Mouse (Mus musculus): Measurements from ENCODE around the gene Ercc1. TPM values are rescaled to one million over a fixed set of nuclear protein-coding genes. Genes with fewer than 3 reads are reported as not detected.

The Ercc1 gene
- polyA plus RNA-seq, 1 experiment from 2014 or later, result 108 TPM

- Histone ChIP-seq H3K4me2 (replicated peaks; ENCODE audit: low read depth, low read length) (no peak overlapping the region), H3K27me3 (ENCODE audit: control insufficient read depth, insufficient read depth, low read length) (peaks cover 7% of the 10 kb centered on the region), H3K4me3 (ENCODE audit: low read depth, low read length) (no peak overlapping the region), H3K9me3 (ENCODE audit: control insufficient read depth, low read length) (no peaks in the 10 kb centered on the region), H3K36me3 (ENCODE audit: control insufficient read depth, insufficient read depth, low read length) (peaks cover 33% of the 10 kb centered on the region), H3K27ac (ENCODE audit: low read depth, low read length) (no peak overlapping the region), H3K9ac (ENCODE audit: low read depth, low read length) (no peak overlapping the region), H3K4me1 (replicated peaks; ENCODE audit: control insufficient read depth, insufficient read depth, low read length) (no peaks in the 10 kb centered on the region)
- WGBS, result 89% methylated on average over 8 of the region's 8 CpGs
- DNase-seq (ENCODE audit: low spot score) (no peak), ATAC-seq (ENCODE audit: low FRiP score) (no peak)
Observed at GRCm38 (mm10) chr7:19394484-19394883, 49.9 kb downstream of the Ercc1 start.

GRCm38 (mm10) chr7:19399496-19400280, 55.1 kb downstream of the Ercc1 start:
- peaks cover 36% of the 10 kb centered on the region for H3K27me3 ChIP-seq (ENCODE audit: control insufficient read depth, insufficient read depth, low read length)
- no peak overlapping the region for H3K9ac ChIP-seq (ENCODE audit: low read depth, low read length)
- H3K4me3 ChIP-seq (ENCODE audit: low read depth, low read length), result peak overlapping the region; percentile 22; the same call in 1 of the 2 replicates
- WGBS, result 2% methylated on average over 25 of the region's 27 CpGs
- DNase-seq (ENCODE audit: low spot score) (peak; percentile 38), ATAC-seq (ENCODE audit: low FRiP score) (no peak)
- H3K4me2 ChIP-seq (replicated peaks; ENCODE audit: low read depth, low read length), result peak overlapping the region; percentile 35
- H3K36me3 ChIP-seq (ENCODE audit: control insufficient read depth, insufficient read depth, low read length), result peaks cover 6% of the 10 kb centered on the region
- H3K27ac ChIP-seq (ENCODE audit: low read depth, low read length), result no peak overlapping the region
- peaks cover 10% of the 10 kb centered on the region; the same call in 1 of the 2 replicates for H3K4me1 ChIP-seq (replicated peaks; ENCODE audit: control insufficient read depth, insufficient read depth, low read length)
- H3K9me3 ChIP-seq (ENCODE audit: control insufficient read depth, low read length), result no peaks in the 10 kb centered on the region

GRCm38 (mm10) chr7:19400946-19401345, 56.4 kb downstream of the Ercc1 start:
- Histone ChIP-seq H3K4me1 (replicated peaks; ENCODE audit: control insufficient read depth, insufficient read depth, low read length) (peaks cover 10% of the 10 kb centered on the region; the same call in 1 of the 2 replicates), H3K27me3 (ENCODE audit: control insufficient read depth, insufficient read depth, low read length) (peaks cover 42% of the 10 kb centered on the region), H3K9me3 (ENCODE audit: control insufficient read depth, low read length) (no peaks in the 10 kb centered on the region), H3K9ac (ENCODE audit: low read depth, low read length) (no peak overlapping the region), H3K4me3 (ENCODE audit: low read depth, low read length) (no peak overlapping the region), H3K36me3 (ENCODE audit: control insufficient read depth, insufficient read depth, low read length) (no peaks in the 10 kb centered on the region), H3K27ac (ENCODE audit: low read depth, low read length) (no peak overlapping the region), H3K4me2 (replicated peaks; ENCODE audit: low read depth, low read length) (no peak overlapping the region)
- 85% methylated on average over 4 of the region's 4 CpGs for WGBS
- ATAC-seq (ENCODE audit: low FRiP score) (no peak), DNase-seq (ENCODE audit: low spot score) (no peak)

- ATAC-seq (ENCODE audit: low FRiP score) (no peak), DNase-seq (ENCODE audit: low spot score) (no peak)
- WGBS, result 82% methylated on average over 9 of the region's 9 CpGs
Observed at GRCm38 (mm10) chr7:19402535-19403112, 58.0 kb downstream of the Ercc1 start.

GRCm38 (mm10) chr7:19403731-19404296, 59.2 kb downstream of the Ercc1 start, which contains the start of gene Klc3:
Gene Klc3 (minus strand): TSS chr7:19404104.
- DNase-seq (ENCODE audit: low spot score), result peak; percentile 51
- ATAC-seq (ENCODE audit: low FRiP score), result no peak
- Histone ChIP-seq H3K9me3 (ENCODE audit: control insufficient read depth, low read length) (no peaks in the 10 kb centered on the region), H3K36me3 (ENCODE audit: control insufficient read depth, insufficient read depth, low read length) (no peaks in the 10 kb centered on the region), H3K4me2 (replicated peaks; ENCODE audit: low read depth, low read length) (peak within 1 kb of the TSS; percentile 94), H3K4me1 (replicated peaks; ENCODE audit: control insufficient read depth, insufficient read depth, low read length) (peaks cover 10% of the 10 kb centered on the region; the same call in 1 of the 2 replicates), H3K27ac (ENCODE audit: low read depth, low read length) (no peak within 1 kb of the TSS), H3K27me3 (ENCODE audit: control insufficient read depth, insufficient read depth, low read length) (peaks cover 42% of the 10 kb centered on the region), H3K4me3 (ENCODE audit: low read depth, low read length) (peak within 1 kb of the TSS; percentile 52), H3K9ac (ENCODE audit: low read depth, low read length) (peak within 1 kb of the TSS; percentile 44)
- 1% methylated on average over 61 of the region's 62 CpGs for WGBS

More at GRCm38 (mm10) chr7:19402535-19403112, 58.0 kb downstream of the Ercc1 start:
- Histone ChIP-seq H3K36me3 (ENCODE audit: control insufficient read depth, insufficient read depth, low read length) (no peaks in the 10 kb centered on the region), H3K4me1 (replicated peaks; ENCODE audit: control insufficient read depth, insufficient read depth, low read length) (peaks cover 10% of the 10 kb centered on the region; the same call in 1 of the 2 replicates), H3K27me3 (ENCODE audit: control insufficient read depth, insufficient read depth, low read length) (peaks cover 42% of the 10 kb centered on the region), H3K9me3 (ENCODE audit: control insufficient read depth, low read length) (no peaks in the 10 kb centered on the region), H3K4me3 (ENCODE audit: low read depth, low read length) (no peak overlapping the region), H3K4me2 (replicated peaks; ENCODE audit: low read depth, low read length) (no peak overlapping the region), H3K9ac (ENCODE audit: low read depth, low read length) (no peak overlapping the region), H3K27ac (ENCODE audit: low read depth, low read length) (no peak overlapping the region)

GRCm38 (mm10) chr7:19404476-19404875, 59.9 kb downstream of the Ercc1 start, which contains the start of gene Ckm:
Gene Ckm (plus strand): TSS chr7:19404776.
- Histone ChIP-seq H3K36me3 (ENCODE audit: control insufficient read depth, insufficient read depth, low read length) (no peaks in the 10 kb centered on the region), H3K4me3 (ENCODE audit: low read depth, low read length) (peak within 1 kb of the TSS; percentile 52), H3K9me3 (ENCODE audit: control insufficient read depth, low read length) (no peaks in the 10 kb centered on the region), H3K27me3 (ENCODE audit: control insufficient read depth, insufficient read depth, low read length) (peaks cover 35% of the 10 kb centered on the region), H3K4me2 (replicated peaks; ENCODE audit: low read depth, low read length) (peak within 1 kb of the TSS; percentile 94), H3K27ac (ENCODE audit: low read depth, low read length) (no peak within 1 kb of the TSS), H3K9ac (ENCODE audit: low read depth, low read length) (peak within 1 kb of the TSS; percentile 44), H3K4me1 (replicated peaks; ENCODE audit: control insufficient read depth, insufficient read depth, low read length) (peaks cover 10% of the 10 kb centered on the region; the same call in 1 of the 2 replicates)
- no peak for ATAC-seq (ENCODE audit: low FRiP score)
- WGBS, result 50% methylated on average over 7 of the region's 7 CpGs
- DNase-seq (ENCODE audit: low spot score), result no peak

- H3K9me3 ChIP-seq (ENCODE audit: control insufficient read depth, low read length), result no peaks in the 10 kb centered on the region
- 4% methylated on average over 19 of the region's 19 CpGs for whole genome bisulfite sequencing
- peaks cover 31% of the 10 kb centered on the region for H3K27me3 ChIP-seq (ENCODE audit: control insufficient read depth, insufficient read depth, low read length)
- H3K27ac ChIP-seq (ENCODE audit: low read depth, low read length), result no peak overlapping the region
- no peak overlapping the region for H3K4me3 ChIP-seq (ENCODE audit: low read depth, low read length)
- H3K9ac ChIP-seq (ENCODE audit: low read depth, low read length), result no peak overlapping the region
- H3K4me2 ChIP-seq (replicated peaks; ENCODE audit: low read depth, low read length), result no peak overlapping the region
- peaks cover 5% of the 10 kb centered on the region; the same call in 1 of the 2 replicates for H3K4me1 ChIP-seq (replicated peaks; ENCODE audit: control insufficient read depth, insufficient read depth, low read length)
- peak; percentile 94 for DNase-seq (ENCODE audit: low spot score)
- ATAC-seq (ENCODE audit: low FRiP score), result peak; percentile 68; the same call in 1 of the 2 replicates
- no peaks in the 10 kb centered on the region for H3K36me3 ChIP-seq (ENCODE audit: control insufficient read depth, insufficient read depth, low read length)
Observed at GRCm38 (mm10) chr7:19405417-19405816, 60.8 kb downstream of the Ercc1 start.
